Mouse (Mus musculus) midbrain, postnatal 0 days (tissue): ENCODE data around the gene Kcnn1. TPM values are rescaled to one million over a fixed set of nuclear protein-coding genes. Genes with fewer than 3 reads are reported as not detected.

Source experiments
- ATAC-seq: fragments of 200-750 bp; cut with Nextera tagmentation; 2 replicates; pipeline ENCODE4 v1.8.0; 2017; ENCODE audit warnings: moderate number of reproducible peaks, mild to moderate bottlenecking, moderate TSS enrichment, moderate library complexity; ENCODE audit not compliant: low FRiP score
- DNase-seq: peaks from one replicate; pipeline ENCODE4 v3.0.0-alpha.2; 2015; ENCODE audit warnings: low spot score
- H3K27ac ChIP-seq: fragments of 300-500 bp; sonication (generic); 2 replicates; pipeline ENCODE4 v1.5.1; 2014; ENCODE audit warnings: low read depth, mild to moderate bottlenecking, low read length, mixed read lengths
- H3K27me3 ChIP-seq: fragments of 300-500 bp; sonication (generic); 2 replicates; pipeline ENCODE4 v1.6.1; 2014; ENCODE audit warnings: low read length, control low read depth, mixed read lengths; ENCODE audit not compliant: insufficient read depth
- H3K36me3 ChIP-seq: fragments of 300-500 bp; sonication (generic); 2 replicates; pipeline ENCODE4 v1.6.1; 2014; ENCODE audit warnings: low read length, control low read depth, mixed read lengths; ENCODE audit not compliant: insufficient read depth
- H3K4me1 ChIP-seq: fragments of 300-500 bp; sonication (generic); 2 replicates; pipeline ENCODE4 v1.6.1; 2014; ENCODE audit warnings: mild to moderate bottlenecking, control low read depth, antibody characterized with exemption, low read length, mixed read lengths; ENCODE audit not compliant: insufficient read depth
- H3K4me2 ChIP-seq: fragments of 300-500 bp; sonication (generic); 2 replicates; pipeline ENCODE4 v1.6.1; 2014; ENCODE audit warnings: low read depth, mild to moderate bottlenecking, low read length, mixed read lengths; ENCODE audit not compliant: poor library complexity, severe bottlenecking
- H3K4me3 ChIP-seq: fragments of 300-500 bp; sonication (generic); 2 replicates; pipeline ENCODE4 v1.5.1; 2014; ENCODE audit warnings: low read depth, mild to moderate bottlenecking, low read length, moderate library complexity
- H3K9ac ChIP-seq: fragments of 300-500 bp; sonication (generic); replicated peaks from 2 replicates; pipeline ENCODE4 v1.6.1; 2014; ENCODE audit warnings: mild to moderate bottlenecking, low read length, moderate library complexity, mixed read lengths; ENCODE audit not compliant: poor library complexity, severe bottlenecking
- H3K9me3 ChIP-seq: fragments of 300-500 bp; sonication (generic); 2 replicates; pipeline ENCODE4 v1.6.1; 2016; ENCODE audit warnings: low read length, control low read depth
- CTCF ChIP-seq: IDR thresholded peaks from 2 replicates; pipeline ENCODE4 v1.5.1; 2016; ENCODE audit warnings: antibody characterized with exemption, mild to moderate bottlenecking
- WGBS: fragments of 180-500 bp; shearing (Covaris S2); extraction: QIAGEN DNeasy Blood & Tissue Kit; methylation state at CpG from one replicate; pipeline ENCODE4 v1.1.7; 2014; 5-methylcytosine and 5-hydroxymethylcytosine counted together
- polyA plus RNA-seq: library from polyadenylated mRNA; unstranded; fragments of >200 nt; fragmentation: Nextera tagmentation; extraction: Ambion mirVana; gene quantifications from 2 replicates; pipeline ENCODE4 v1.2.1, GENCODE M21; 2015
- total RNA-seq: library from RNA; depleted of rRNA; stranded (reverse); fragments of >200 nt; gene quantifications from 2 replicates; pipeline ENCODE4 v1.2.3, GENCODE M21; 2014

Kcnn1 gene
- total and polyA plus RNA-seq, 2 experiments from 2014 or later: 10.0 to 32.8 TPM

DNA sequence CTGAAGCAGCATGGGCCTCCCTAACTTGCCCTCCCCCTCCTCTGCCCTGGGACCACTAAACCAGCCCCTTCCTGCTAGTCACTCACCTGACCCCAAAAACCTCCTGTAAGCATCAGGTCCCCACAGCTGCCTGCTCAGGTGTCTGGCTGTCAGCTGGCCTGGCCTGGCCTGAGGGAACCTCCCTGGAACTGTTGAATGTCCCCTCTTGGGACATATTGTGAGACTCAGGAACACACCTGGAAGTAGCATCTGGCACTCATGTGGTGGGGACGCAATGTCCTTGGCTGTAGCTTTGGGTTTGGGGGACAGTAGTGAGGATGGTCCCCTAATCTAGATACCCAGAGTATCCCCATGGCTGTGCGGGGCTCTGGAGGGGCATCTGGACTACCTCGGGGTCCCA is 29.0 kb downstream of the Kcnn1 start:
- DNase-seq: no peak
- Histone ChIP-seq H3K27me3 (no peaks in the 10 kb centered on the region), H3K9ac (no peak overlapping the region), H3K36me3 (peaks cover 6% of the 10 kb centered on the region; the same call in 1 of the 2 replicates), H3K4me1 (no peaks in the 10 kb centered on the region), H3K4me2 (no peak overlapping the region), H3K27ac (no peak overlapping the region), H3K9me3 (no peaks in the 10 kb centered on the region), H3K4me3 (no peak overlapping the region)
- TF ChIP-seq CTCF: no peak
- ATAC-seq: no peak
- WGBS: 96% methylated on average over 3 of the region's 3 CpGs

DNA sequence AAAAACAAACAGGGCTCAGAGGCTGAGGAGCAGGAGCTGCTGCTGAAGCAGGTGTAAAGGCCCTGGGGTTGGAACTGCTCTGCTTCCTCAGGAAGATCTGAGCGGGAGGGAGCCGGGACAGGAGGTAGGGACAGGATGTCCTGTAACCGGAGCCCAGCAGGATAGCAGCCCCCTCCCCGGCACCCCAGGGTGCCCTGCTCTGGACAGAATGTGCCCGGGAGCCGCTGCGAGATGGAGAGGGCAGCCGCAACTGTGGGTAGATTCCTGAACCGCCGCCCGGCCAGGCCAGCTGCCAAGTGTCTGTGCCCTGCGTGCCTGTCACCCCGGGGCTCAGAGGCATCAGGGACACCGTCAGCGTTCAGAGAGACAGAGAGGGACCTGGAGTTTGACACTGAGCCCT is 29.5 kb downstream of the Kcnn1 start:
- no peak overlapping the region for H3K9ac ChIP-seq
- no peak overlapping the region for H3K4me2 ChIP-seq
- H3K4me1 ChIP-seq: no peaks in the 10 kb centered on the region
- no peak for ATAC-seq
- H3K27ac ChIP-seq: no peak overlapping the region
- no peaks in the 10 kb centered on the region for H3K27me3 ChIP-seq
- peaks cover 6% of the 10 kb centered on the region; the same call in 1 of the 2 replicates for H3K36me3 ChIP-seq
- no peak overlapping the region for H3K4me3 ChIP-seq
- no peaks in the 10 kb centered on the region for H3K9me3 ChIP-seq
- no peak for TF ChIP-seq CTCF
- 49% methylated on average over 15 of the region's 15 CpGs for WGBS
- DNase-seq: no peak

DNA sequence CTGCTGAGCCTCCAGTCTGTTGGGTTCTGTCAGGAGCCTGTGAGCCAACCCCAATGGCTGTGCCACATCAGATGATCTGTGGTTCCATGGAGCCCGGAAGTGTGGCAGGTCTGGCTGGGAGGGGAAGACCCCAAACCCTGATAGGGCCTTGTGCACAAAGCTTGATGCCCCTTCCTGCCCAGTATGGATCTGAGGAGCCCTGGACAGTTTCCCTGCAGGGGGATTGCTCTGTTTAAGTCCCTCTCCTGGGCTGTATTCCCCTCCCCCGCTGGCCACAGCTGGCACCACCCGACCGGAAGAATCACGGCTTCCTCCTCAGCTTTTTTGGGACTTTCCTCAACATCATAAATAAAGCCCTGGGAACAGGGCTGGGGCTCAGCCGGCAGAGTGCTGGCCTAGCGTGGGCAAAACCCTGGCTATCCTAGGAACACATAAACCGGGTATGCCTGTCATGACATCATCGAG is 30.0 kb downstream of the Kcnn1 start:
- no peaks in the 10 kb centered on the region for H3K4me1 ChIP-seq
- H3K9ac ChIP-seq: no peak overlapping the region
- peaks cover 6% of the 10 kb centered on the region; the same call in 1 of the 2 replicates for H3K36me3 ChIP-seq
- no peaks in the 10 kb centered on the region for H3K9me3 ChIP-seq
- no peak overlapping the region for H3K27ac ChIP-seq
- WGBS: 62% methylated on average over 9 of the region's 9 CpGs
- ATAC-seq (no peak), DNase-seq (no peak)
- no peak overlapping the region for H3K4me3 ChIP-seq
- H3K27me3 ChIP-seq: no peaks in the 10 kb centered on the region
- TF ChIP-seq CTCF: no peak
- no peak overlapping the region for H3K4me2 ChIP-seq

DNA sequence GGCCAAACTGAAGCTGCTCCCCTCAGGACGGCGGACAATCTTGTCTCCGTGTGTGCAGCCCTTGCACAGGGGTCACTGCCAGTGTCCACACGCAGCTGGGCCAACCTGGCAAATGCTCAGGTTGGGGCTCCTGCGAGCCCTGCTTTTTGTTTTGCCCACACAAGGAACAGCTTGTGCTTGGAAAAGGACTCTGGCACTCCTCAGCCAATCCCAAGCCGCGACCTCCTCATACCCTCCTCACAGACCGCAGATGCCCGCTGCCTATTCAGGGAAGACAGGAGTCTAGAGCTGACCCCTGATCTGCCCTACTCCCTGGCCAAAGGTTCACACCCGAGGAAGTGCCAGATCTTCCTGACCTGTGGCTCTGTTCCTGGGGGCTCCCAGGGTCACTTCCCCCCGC is 30.7 kb downstream of the Kcnn1 start:
- DNase-seq: no peak
- no peak for ATAC-seq
- Histone ChIP-seq H3K4me3 (no peak overlapping the region), H3K9ac (no peak overlapping the region), H3K4me2 (no peak overlapping the region), H3K36me3 (peaks cover 6% of the 10 kb centered on the region; the same call in 1 of the 2 replicates), H3K27ac (no peak overlapping the region), H3K4me1 (no peaks in the 10 kb centered on the region), H3K27me3 (no peaks in the 10 kb centered on the region), H3K9me3 (no peaks in the 10 kb centered on the region)
- 71% methylated on average over 11 of the region's 11 CpGs for WGBS
- TF ChIP-seq CTCF: no peak

- 87% methylated on average over 8 of the region's 8 CpGs for WGBS
- Histone ChIP-seq H3K4me1 (no peaks in the 10 kb centered on the region), H3K9ac (no peak overlapping the region), H3K9me3 (no peaks in the 10 kb centered on the region), H3K27ac (no peak overlapping the region), H3K36me3 (peaks cover 6% of the 10 kb centered on the region; the same call in 1 of the 2 replicates), H3K4me3 (no peak overlapping the region), H3K27me3 (no peaks in the 10 kb centered on the region), H3K4me2 (no peak overlapping the region)
- ATAC-seq: no peak
- no peak for TF ChIP-seq CTCF
- DNase-seq: no peak
These were observed 31.5 kb downstream of the Kcnn1 start for GRCm38 (mm10) chr8:70831517-70831916.

DNA sequence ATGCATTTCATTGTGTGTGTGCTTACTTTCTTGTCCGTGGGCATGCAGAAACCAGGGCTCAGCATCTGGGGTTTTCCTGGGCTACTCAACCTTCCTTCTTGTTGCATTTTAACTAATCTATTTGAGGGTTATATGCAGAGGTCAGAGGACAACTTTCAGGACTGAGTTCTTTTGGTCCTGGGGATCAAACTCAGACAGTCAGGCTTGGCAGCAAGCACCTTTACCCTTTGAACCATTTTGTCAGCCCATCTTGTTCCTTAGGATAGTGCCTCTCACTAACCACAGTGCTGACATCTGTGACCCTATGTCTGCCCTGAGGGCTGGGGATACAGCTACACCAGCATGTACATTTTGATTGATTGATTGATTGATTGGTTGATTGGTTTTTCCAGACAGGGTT is 35.3 kb downstream of the Kcnn1 start:
- H3K27ac ChIP-seq: no peak overlapping the region
- WGBS: 91% methylated on average over 1 of the region's 1 CpGs
- H3K4me3 ChIP-seq: no peak overlapping the region
- no peaks in the 10 kb centered on the region for H3K9me3 ChIP-seq
- no peak for ATAC-seq
- no peaks in the 10 kb centered on the region for H3K27me3 ChIP-seq
- no peak overlapping the region for H3K4me2 ChIP-seq
- H3K36me3 ChIP-seq: no peaks in the 10 kb centered on the region
- no peak for TF ChIP-seq CTCF
- H3K9ac ChIP-seq: no peak overlapping the region
- H3K4me1 ChIP-seq: no peaks in the 10 kb centered on the region
- DNase-seq: no peak
